Mouse (Mus musculus): ENCODE measurements around the gene Zscan21. TPM values are rescaled to one million over a fixed set of nuclear protein-coding genes. Genes with fewer than 3 reads are reported as not detected.

Zscan21 gene
- 0.55 and 2.3 TPM in 2 replicates for polyA plus RNA-seq (2012)

DNA sequence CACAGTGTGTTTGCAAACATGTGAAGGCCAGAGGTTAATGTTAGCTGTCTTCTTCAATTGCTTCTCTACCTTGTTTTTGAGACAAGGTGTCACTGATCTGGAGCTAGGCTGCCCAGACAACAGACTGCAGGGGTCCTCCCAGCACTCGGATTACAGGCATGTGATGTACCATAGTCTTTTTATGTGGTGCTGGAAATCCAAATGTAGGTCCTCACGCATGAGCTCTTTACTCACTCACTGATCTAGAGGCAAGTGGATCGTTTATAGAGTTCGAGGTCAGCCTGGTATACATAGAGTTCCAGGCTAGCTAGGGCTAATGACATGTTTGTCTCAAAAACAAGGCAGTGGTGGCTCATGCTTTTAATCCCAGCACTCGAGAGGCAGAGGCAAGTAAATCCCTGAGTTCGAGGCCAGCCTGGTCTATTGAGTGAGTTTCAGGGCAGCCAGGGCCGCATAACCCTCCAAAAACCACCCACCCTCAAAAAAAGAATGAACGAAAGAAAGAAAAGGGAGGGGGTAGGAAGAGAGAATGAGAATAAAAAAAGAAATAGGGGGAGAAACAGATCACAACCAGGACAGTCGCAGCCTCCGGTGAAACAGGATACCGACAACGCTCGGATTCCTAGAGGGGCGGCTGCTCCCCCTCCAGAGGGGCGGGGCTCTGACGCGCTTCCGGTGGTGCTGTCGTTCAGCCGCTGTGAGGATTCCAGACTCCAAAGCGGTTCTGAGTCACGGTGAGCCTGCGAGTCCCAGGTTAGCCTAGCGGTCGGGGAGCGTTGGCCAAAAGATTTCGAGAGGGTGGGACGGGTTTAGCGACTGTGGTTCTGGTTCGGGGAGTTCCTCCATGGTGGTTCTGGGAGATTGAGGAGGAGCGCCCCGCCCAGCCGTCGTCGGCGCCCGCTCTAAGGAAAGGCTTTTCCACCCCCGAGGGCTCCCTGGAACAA is at the start of gene Zscan21:
Gene Zscan21, plus strand, starts transcription at position 649 of the 944 bp plus-strand sequence.
- no peak for TF ChIP-seq GATA1 (IDR thresholded peaks at IDR 0.05; ENCODE audit: low read length)

GRCm38 (mm10) chr5:138073803-138074202 is 42.9 kb upstream of the Zscan21 start:
- no peak for TF ChIP-seq GATA1 (IDR thresholded peaks at IDR 0.05; ENCODE audit: low read length)

DNA sequence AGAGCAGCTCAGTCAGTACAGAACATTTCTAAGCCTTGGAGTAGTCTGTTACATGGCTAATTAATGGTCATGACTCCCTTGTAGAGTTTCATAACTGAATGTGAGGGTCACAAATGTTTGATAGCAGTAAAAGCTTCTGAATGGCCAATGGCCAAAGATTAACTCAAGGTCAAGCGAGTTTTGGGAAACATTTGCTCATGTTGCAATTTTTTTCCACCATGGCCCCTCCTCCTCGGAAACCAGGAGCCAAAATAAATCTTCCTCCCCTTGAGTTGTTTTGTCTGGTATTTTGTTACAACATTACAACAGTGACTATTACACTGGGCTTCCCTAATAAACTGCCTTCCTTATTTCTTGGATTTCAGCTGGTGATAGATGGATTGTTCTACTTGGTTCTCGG is 41.0 kb upstream of the Zscan21 start:
- no peak for TF ChIP-seq GATA1 (IDR thresholded peaks at IDR 0.05; ENCODE audit: low read length)

DNA sequence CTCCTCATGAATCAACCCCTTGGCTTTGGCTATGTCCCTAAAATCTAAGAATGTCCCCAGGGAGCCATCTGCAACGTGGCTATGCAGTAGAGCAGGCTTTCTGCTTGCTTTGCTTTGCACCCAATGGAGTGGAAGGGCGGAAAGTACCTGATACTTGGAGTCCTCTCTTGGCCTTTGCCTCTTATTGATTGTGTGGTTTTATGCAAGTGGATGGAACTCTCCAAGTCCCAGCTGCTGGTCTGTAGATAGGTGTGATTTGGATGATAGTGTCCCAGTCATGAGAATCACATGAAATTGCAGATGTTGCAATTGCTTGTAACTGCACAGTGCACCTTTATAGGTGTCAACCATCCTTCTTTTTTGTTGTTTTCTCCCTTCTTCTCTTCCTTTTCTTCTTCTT is 40.6 kb upstream of the Zscan21 start:
- no peak for TF ChIP-seq GATA1 (IDR thresholded peaks at IDR 0.05; ENCODE audit: low read length)

DNA sequence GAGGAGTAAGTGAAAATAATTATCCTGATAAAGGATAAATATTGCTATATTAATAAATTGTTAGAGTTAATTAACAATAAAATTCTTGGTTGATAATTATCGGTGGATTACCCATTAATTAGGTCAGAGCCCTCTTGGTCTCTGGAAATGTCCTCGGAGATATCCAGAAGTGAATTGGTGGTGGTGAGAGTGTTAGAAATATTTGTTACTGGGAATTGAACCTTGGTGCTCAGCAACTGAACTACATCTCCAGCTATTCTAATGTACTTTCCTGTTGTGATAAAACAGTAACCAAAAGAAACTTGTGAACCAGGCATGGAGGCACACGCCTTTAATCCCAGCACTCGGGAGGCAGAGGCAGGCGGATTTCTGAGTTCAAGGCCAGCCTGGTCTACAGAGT is 36.2 kb upstream of the Zscan21 start:
- no peak for TF ChIP-seq GATA1 (IDR thresholded peaks at IDR 0.05; ENCODE audit: low read length)

DNA sequence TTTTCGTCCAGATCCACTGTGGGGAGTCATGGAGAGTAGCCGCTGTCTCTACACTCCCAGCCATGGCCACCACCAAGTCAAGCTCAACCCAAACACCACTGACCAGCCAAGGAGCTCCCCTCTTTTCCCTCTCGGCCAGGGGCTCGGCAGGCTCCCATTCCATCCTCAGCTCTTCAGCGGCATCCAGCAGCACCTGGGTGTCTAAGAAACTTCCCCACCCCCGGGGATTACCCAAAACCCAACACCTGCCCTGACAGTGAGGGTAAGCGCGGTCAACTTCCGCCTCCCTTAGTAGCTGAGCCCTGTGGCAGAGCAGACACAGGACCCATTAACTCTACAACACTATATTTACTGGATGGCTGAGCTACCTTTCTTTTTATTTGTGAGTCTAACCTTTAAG is 35.3 kb upstream of the Zscan21 start:
- TF ChIP-seq GATA1 (IDR thresholded peaks at IDR 0.05; ENCODE audit: low read length) = no peak

GRCm38 (mm10) chr5:138083318-138083900 is 33.3 kb upstream of the Zscan21 start:
- TF ChIP-seq GATA1 (IDR thresholded peaks at IDR 0.05; ENCODE audit: low read length) = no peak

- TF ChIP-seq GATA1 (IDR thresholded peaks at IDR 0.05; ENCODE audit: low read length) = no peak
Measured at GRCm38 (mm10) chr5:138083936-138084335, 32.8 kb upstream of the Zscan21 start.

DNA sequence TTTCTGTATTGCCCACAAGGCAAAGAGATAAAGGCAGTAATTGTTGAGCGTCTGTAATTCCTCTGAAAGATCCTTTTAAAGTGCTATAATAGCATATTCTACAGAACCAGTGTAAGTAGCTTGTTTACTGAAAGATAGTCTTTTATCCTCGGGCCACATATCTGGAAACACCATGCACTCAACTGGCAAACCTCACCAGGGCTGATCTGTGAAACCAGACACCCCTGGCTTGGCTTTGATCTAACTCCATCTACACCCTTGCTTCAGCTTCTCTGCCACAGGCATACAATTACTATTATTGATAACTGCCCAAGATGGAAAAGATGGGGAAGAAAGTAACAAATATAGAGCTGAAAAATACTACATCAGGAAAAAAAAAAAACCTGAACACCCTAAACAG is 32.2 kb upstream of the Zscan21 start:
- TF ChIP-seq GATA1 (IDR thresholded peaks at IDR 0.05; ENCODE audit: low read length) = no peak

GRCm38 (mm10) chr5:138084996-138085395 is 31.7 kb upstream of the Zscan21 start, which contains the start of gene Zkscan1:
Gene Zkscan1, plus strand, starts transcription at chr5:138085084.
- no peak for TF ChIP-seq GATA1 (IDR thresholded peaks at IDR 0.05; ENCODE audit: low read length)

DNA sequence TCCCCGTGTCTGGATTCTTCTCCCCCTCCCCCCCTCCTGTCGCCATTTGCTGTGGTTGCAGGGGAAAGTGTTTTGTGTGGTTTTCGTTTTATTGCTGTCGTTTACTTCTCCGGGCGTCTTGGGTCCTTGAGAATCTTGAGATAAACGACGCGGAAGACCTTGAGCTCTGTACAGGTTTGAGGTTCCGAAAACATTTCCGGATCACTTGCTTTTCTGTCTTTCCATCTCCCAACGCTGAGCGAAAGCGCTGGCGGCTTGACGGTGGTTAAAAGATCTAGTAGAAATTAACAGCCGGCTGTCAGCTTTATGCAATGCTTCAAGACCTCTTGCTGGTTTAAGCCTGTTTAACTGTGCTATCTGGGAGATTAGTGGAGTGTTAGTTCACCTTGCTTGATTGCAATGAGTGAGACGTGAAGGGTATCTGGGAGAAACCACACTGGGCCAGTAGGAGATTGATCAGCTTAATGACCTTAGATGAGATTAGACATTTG is 31.2 kb upstream of the Zscan21 start:
- no peak for TF ChIP-seq GATA1 (IDR thresholded peaks at IDR 0.05; ENCODE audit: low read length)

- TF ChIP-seq GATA1 (IDR thresholded peaks at IDR 0.05; ENCODE audit: low read length) = no peak
Measured at GRCm38 (mm10) chr5:138086842-138087241, 29.9 kb upstream of the Zscan21 start.

DNA sequence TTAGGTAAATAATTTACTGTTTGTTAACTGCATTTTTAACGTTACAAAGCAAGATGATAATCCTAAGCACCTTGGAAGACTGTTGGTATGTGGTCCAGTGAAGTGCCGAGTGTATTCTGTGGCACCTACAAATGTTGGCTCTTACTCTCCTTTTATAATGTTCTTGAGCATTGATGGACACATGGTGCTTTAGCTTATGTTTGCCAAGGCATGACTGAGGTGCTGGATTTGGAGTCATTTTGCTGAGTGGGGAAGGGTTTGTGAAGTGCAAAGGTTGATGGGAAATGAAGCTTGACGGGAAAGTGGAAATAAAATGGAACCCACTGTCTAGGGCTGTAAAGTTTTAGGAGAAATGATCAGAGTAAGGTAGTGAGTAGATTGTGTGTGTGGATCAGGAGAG is 28.3 kb upstream of the Zscan21 start:
- TF ChIP-seq GATA1 (IDR thresholded peaks at IDR 0.05; ENCODE audit: low read length) = no peak

DNA sequence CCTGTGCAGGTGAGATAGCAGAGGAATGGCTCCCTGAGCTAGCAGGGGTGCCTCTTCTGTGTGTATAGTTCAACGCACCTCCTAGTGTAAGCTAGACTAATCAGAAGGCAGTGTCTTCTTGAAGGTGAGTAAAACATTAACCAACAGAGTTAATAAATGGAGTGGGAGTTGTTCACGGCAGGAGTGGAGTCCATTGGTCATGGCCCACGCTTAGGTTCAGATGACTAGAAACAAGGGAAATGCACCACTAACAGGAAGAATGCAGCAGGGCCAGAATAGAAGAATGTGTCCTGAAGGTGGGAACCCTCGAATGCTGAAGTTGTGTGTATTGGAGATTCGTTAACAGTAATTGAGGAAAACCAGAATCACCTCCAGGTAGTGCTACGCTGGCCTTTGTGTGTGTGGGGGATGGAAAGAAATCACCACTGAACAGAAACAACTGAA is 27.6 kb upstream of the Zscan21 start:
- TF ChIP-seq GATA1 (IDR thresholded peaks at IDR 0.05; ENCODE audit: low read length) = no peak

- TF ChIP-seq GATA1 (IDR thresholded peaks at IDR 0.05; ENCODE audit: low read length) = no peak
Measured at GRCm38 (mm10) chr5:138090271-138090670, 26.4 kb upstream of the Zscan21 start.

DNA sequence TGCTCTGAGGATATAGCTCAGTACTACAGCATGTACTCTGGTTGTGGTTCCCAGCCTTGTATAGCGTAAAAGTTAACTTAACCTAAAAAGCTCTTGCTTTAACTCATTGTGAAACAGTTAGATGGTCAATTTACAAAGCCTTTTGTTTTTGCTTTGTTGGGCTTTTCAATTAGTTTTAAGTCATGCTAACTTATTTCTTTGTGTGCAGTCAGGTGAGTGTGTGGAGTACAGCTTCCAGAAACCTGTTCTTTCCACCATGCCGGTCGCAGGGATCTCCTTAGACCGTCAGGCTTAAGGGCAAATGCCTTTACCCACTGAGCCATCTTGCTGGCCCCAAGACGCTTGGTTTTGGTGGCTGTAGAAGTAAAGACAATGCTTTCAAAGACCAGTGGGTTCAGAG is 26.0 kb upstream of the Zscan21 start:
- no peak for TF ChIP-seq GATA1 (IDR thresholded peaks at IDR 0.05; ENCODE audit: low read length)
